Mouse (Mus musculus): ENCODE measurements around the gene Calm5.
"Not testable (repeated sequence)": the region's sequence is repeated elsewhere in the genome, so short reads cannot be mapped to it uniquely, and the experiment has no call there.

GRCm38 (mm10) chr13:3898202-3898601, 44.2 kb downstream of the Calm5 start:
- not testable (repeated sequence) for TF ChIP-seq GATA1, TAL1 (IDR thresholded peaks at IDR 0.05; ENCODE audit: low read length)

All from erythroblast, embryonic 14.5 days (primary cell).